Mouse (Mus musculus): ENCODE data around the gene Prmt1.

DNA sequence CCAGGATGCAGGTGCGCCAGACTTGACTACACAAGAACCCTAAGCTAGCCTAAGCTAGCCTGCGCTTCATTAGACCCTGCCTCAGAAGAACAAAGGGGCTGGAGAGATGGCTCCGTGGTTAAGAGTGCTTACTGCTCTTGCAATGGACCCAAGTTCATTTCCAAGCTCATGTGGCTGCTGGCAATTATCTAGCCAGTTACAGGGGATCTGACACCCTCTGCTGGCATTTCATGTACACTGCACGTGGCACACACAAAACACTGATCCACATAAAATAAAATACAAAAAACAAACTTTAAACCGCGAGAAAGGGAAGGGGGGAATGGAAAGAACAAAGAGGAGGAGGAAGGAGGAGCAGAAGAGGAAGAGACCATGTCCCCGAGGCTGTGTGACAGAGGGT is 28.2 kb downstream of the Prmt1 start:
- TF ChIP-seq CTCF (IDR thresholded peaks at IDR 0.05; ENCODE audit: borderline replicate concordance, extremely low read depth, insufficient read depth, insufficient read length) = peak; percentile 61; the same call in 1 of the 2 replicates
- no peak for TF ChIP-seq POLR2A (IDR thresholded peaks at IDR 0.05; ENCODE audit: borderline replicate concordance, extremely low read depth, insufficient read depth, insufficient read length, poor library complexity, severe bottlenecking)
